Mouse (Mus musculus) kidney, postnatal 25 days (tissue): ENCODE data around the gene Yipf2.
A peak's percentile ranks its signal among the peaks of the same experiment; 100 is the strongest.
"Not testable (repeated sequence)": the region's sequence is repeated elsewhere in the genome, so short reads cannot be mapped to it uniquely, and the experiment has no call there.

ENCODE experiments used
- DNase-seq, 2 experiments: peaks; one replicate each; pipeline ENCODE4 v3.0.0; 2021; ENCODE audit warnings: mixed read lengths in 2 of 2

The Yipf2 gene

DNA sequence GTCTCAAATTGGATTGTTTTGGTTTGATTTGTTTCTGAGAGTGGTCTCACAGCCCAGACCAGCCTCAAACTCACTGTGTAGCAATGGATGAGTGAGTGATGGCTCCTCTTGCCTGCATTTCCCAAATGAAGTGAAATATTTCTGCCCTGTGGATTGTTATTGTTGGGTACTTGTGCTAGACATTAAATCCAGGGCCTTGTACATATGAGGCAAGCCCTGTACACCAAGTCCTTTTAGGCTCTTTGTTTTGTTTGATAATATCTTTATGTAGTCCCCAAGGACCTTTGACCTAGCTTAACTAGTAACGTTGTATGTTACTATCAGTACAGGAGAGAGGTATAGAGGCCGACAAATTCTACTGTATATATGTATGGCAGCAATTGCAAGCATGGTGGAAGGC is 2.2 kb upstream of the Yipf2 start:
- no peak for DNase-seq

DNA sequence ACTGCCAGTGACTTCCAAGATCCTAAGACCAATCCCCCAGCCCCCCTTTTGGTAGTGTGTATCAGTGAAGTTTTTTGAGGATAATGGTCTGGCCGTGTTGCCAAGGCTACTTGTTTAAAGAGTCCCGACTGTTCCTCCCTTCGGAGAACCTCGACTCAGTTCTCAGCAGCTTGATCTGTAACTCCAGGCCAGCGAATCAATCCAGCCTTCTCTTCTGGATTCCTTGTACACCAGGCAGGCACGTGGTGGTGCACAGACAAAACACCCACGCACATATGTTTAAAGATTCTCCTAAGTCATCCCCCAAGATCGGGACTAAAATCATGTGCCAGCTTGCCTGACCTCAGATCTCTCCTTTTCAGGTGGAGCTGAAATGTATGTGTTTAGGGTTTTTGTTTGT is 1.7 kb upstream of the Yipf2 start:
- not testable (repeated sequence) for DNase-seq

DNA sequence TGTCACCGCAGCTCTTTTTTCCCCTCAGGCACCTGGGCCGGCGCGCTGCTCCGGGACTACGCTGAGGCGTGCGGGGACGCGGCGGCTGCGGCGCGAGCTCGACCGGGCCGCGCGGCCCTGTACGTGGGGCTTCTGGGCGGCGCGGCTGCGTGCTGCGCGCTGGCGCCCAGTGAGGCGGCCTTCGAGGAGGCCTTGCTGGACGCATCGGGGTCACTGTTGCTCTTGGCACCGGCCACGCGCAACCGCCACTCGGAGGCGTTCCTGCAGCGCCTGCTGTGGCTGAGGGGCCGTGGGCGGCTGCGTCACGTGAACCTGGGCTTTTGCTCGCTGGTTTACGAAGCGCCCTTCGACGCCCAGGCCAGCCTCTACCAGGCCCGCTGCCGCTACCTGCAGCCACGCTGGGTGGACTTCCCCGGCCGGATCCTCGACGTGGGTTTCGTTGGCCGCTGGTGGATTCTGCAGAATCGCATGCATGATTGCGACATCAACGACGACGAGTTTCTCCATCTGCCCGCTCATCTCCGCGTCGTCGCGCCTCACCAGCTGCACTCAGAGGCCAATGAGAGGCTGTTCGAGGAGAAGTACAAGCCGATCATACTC is 594 bp upstream of the Yipf2 start:
- peak; percentile 50 to 78 for DNase-seq

DNA sequence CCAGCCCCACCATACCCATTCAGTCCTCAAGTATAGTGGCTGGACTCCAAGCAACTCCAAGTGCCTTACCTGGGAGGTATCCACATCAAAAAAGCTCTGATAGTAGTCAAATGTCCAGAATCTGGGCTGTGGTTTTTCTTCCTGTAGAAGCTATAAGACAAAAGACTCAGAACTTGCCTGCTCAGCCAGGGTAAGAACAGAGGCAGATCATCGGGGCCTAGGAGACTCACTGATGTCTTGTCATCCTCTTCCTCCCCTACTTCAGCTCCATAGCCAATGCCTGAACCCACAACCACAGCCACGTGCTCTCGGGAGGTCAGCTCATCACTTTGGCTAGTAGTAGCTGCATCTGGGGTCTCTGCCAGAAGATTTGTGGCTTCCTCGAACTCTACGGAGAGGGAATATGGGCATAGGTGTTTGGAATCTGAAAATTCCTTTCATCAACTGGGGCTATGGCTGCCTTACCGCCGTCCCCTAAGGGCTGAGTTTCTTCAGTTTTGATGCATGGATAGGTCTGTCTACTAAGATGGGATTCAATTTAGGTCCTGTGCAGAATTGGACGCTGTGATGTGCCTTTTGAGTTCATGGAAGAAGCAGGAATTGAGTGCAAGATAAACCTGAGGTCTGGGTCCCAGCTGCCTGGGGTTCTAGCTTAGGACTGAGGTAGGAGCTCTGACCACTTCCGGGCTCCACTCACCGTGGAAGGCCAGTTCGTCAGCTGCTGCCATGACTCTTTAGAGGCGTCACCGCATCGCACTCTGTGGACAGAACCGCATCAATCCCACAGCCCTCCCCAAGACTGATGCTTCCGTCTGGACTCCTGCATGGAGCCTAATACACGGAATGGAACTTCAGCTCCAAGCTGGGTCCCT is 561 bp downstream of the Yipf2 start:
- DNase-seq, result no peak

- DNase-seq, result no peak
These were observed 1.3 kb downstream of the Yipf2 start for GRCm38 (mm10) chr9:21591127-21591830.

GRCm38 (mm10) chr9:21589538-21589937 is 3.1 kb downstream of the Yipf2 start:
- DNase-seq, result no peak

- DNase-seq, result peak in 1 of 2 experiments; percentile 57
These were observed 4.3 kb downstream of the Yipf2 start for GRCm38 (mm10) chr9:21588350-21588749.

DNA sequence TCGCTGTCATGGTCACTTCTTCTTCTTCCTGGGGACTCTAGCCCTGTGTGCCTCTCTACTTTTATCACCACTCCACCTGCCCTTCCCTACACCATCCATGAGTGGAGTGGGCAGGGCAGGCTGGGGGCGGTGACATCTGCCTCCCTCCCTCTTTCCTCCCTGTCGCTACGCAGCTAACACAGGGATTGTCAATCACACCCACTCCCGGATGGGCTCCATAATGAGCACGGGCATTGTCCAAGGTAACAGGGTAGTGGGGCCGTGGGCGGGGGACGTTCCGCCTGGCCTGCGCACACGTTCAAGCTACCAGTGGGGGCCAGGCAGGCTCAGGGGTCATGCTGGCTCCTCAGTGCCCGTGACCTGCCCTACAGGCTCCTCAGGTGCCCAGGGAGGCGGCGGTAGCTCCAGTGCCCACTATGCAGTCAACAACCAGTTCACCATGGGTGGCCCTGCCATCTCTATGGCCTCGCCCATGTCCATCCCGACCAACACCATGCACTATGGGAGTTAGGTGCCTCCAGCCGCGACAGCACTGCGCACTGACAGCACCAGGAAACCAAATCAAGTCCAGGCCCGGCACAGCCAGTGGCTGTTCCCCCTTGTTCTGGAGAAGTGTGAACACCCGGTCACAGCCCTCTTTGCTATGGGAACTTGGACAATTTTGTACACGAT is 4.8 kb downstream of the Yipf2 start:
- DNase-seq, result no peak

DNA sequence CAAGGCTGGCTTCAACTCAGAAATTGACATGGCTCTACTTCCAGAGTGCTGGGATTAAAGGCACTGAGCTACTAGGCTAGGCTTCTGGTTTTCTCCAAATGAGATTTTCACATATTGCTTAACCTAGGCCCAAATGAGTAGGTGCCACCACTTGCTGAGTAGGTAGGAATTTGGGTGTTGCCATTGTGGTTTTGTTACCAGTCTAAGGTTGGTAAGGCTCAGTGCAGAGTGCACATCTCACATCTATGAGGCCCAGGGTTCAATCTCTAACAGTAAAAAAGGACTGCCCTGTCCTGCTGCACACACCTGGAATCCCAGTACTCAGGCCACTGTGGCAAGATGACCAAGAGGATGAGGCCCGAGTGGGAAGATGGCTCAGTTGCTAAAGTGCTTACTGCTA is 7.2 kb downstream of the Yipf2 start:
- DNase-seq, result no peak

DNA sequence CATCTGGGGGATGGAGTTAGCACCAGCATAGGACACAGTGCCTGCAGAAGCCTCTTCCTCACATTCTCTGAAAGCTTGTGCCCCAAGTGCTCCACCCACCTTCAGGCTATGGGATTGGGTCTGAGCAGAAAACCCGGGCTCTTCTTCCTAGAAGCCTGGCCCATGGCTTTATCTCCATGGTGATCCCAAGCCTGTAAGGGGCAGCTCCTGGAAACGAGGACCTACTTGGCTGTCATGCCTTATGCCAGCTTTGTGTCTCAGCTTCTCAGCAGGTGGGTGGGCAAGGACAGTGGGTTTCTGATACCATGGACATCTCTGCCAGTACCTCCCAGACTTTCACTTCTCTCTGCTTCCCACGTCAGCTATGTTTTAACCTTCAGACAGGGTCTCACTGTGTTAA is 14.4 kb downstream of the Yipf2 start:
- DNase-seq, result no peak

DNA sequence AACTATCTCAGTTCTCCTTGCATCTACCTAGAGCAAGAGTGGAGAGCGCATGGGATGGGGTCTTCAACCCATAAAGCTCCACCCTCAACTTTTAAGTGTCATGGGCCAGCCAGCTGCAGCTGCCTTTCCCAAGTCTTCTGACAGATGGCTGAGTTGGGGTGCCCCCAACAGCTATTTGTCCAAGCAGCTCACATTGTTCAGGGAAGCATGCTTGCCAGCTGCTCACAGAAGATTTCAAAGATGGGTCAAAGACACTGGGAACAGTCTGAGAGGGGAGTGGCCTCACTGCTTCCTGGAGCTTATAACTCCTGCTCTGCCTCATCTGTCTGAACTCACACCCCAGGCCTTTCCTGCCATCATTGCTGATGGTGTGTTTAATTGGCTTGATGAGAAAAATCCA is 16.3 kb downstream of the Yipf2 start:
- no peak for DNase-seq

- DNase-seq, result no peak
These were observed 17.4 kb downstream of the Yipf2 start for GRCm38 (mm10) chr9:21575253-21575652.

- peak in 1 of 2 experiments; percentile 13 for DNase-seq
These were observed 18.4 kb downstream of the Yipf2 start for GRCm38 (mm10) chr9:21574012-21574801.

DNA sequence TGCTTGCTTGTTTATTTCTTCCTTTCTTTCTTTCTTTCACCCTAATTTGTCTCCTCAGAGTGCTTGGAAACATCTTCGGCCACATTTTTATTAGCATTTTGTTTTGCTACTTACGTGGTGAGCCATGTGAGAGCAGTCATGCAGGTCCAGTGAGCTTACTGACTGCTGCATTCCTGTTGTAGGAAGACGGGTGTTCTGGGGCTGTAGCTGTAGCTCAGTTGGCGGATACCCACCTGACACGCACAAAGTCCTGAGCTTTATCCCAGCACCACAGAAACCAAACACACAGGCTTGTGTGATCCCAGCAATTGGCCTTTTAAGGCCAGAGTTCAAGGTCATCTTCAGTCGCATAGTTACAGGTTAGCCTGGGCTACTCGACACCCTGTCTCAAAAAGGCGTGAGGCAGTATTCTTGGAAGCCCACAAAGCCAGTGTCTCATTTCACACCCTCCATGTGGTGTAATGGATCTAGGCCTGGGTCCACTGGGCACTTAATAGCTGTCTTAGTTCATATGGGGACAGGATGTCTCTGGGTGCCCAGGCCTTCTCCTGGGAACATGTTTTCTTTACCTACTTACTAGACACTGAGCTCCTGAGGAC is 23.9 kb downstream of the Yipf2 start:
- peak in 1 of 2 experiments; percentile 30 for DNase-seq

DNA sequence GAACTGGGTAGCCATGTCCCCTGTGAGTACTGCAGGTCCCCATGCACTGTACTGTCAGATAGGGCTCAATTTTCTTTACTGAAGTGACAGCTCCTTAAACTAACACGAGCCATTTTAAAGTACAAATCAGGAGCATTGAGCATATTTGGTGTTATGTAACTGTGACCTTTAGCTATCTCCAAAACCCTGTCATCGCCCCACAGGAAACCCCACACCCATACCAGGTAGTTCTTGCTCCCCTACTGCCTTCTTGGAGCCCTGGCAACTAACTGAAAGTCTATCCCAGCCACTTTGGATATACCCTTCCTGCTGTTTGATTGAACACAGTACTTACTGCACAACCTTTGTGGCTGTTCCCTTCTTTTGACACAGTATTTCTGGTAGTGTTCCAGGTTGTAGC is 25.6 kb downstream of the Yipf2 start:
- DNase-seq, result peak in 1 of 2 experiments; percentile 4

- no peak for DNase-seq
These were observed 26.1 kb downstream of the Yipf2 start for GRCm38 (mm10) chr9:21566538-21566937.

DNA sequence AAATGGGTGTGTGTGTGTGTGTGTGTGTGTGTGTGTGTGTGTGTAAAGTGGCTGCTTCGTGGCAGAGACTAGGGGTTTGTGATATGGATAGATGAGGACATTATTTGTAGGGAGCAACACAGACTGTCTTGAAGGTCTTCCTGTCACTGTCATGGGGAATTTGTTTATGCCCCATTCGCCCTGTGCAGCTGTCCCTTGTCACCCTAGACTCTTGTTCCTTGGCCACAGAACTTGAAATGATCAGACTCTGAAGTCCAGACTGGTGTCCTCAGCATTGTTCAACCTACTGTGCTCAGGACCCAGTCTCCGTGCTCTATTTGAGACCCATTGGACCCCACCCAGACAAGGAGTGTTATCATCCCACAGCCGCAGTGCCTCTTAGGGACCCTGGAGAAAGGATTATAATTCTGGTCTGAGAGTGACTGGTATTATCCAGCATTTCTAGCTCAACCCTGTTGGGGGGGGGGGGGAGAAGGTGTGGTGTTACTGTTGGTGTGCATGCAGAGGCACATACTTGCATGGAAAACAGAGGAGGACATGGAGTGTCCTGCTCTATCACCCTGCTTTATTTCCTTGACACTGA is 27.5 kb downstream of the Yipf2 start:
- DNase-seq, result no peak

DNA sequence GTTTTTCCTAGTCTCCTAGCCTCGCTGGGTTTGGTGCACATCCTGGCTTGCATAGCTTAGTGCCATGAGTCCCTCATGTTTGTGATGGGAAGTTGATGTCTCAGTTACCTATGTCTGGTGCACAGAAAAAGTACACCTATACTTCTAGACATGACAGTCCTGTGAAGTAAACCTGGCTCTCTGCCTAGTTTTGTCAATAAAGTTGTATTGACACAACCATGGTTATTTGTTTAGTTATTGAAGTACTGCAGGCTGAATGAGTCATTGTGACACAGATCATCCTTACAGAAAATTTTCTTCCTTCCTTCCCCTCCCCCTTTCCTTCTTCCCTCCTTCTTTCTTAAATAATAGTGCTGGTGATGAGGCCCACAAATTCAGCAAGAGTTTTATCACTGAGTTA is 28.2 kb downstream of the Yipf2 start:
- no peak for DNase-seq

DNA sequence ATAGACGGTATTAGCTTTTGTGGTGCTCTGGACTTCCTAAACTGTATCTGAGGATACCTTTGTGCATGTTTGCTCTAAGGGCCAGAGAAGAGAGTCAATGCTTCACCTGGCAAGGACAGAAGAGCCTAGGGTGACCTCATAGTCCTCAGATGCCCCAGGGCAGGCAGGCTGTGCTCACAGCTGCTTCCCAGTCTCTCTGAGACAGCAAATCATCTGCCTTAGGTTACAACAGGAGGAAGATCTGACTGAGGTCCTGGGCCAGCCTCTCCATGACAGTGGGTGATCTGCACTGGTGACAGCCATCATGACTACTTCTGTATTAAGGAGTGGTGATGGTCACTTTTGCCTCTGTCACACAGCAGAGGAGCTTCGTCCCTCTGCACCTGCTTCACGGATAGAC is 33.5 kb downstream of the Yipf2 start:
- no peak for DNase-seq

DNA sequence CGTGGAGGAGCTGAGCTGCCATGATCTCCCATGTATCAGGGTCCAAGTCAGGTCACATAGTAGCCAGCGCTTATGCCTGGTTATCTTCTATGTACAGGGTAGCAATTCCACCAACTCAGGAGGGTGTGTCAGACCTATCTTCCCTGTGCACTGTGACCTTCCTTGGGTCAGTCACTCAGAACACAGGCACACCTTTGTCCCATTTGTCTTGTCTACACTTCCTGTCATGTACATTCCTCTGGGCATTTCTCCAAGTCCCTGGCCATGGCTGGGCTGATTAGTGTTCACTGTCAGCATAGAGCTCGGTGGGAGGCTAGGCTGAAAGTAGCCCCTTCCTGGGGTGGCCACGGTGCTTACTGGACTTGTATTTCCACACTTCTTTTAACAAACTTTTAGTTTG is 34.3 kb downstream of the Yipf2 start:
- DNase-seq, result peak; percentile 41 to 49

DNA sequence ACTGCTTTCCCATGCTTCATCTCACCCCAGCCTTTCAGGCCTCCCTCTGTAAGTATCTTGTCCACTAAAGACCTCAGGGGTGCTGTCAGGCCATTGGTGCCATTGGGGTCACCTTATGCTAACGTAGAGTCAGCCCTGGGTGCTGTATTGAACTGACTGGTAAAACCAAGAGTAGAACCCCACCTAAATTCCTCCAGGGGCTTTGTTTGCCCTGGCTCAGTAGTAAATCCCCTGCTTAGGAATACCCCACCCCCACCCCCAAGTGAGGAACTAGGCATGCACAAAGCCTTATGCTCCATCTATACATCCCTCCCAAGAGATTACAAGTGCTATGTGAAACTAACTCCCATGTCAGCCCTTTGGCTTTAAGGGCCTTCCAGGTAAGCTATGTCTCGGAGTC is 35.1 kb downstream of the Yipf2 start:
- no peak for DNase-seq

DNA sequence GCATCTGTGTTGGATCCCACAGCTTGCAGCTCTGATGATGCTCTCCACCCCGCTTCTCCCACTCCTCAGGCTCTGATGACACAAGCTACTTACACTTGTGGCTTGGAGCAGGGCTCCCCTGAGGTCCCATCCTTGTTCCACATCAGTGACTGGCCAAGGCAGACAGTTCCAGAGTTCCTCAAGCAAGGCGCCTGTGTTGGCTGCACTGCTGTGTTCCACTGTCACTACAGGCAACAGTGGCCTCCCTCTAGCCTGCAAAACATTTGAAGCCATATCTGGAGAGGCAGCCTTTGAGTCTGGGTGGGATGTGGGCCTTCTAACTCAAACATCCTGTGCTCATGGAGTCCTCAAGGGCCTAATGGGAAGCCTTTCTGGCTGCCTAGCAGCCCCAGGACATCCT is 35.6 kb downstream of the Yipf2 start:
- no peak for DNase-seq
